Mouse (Mus musculus): ENCODE measurements around the gene Col5a1.

DNA sequence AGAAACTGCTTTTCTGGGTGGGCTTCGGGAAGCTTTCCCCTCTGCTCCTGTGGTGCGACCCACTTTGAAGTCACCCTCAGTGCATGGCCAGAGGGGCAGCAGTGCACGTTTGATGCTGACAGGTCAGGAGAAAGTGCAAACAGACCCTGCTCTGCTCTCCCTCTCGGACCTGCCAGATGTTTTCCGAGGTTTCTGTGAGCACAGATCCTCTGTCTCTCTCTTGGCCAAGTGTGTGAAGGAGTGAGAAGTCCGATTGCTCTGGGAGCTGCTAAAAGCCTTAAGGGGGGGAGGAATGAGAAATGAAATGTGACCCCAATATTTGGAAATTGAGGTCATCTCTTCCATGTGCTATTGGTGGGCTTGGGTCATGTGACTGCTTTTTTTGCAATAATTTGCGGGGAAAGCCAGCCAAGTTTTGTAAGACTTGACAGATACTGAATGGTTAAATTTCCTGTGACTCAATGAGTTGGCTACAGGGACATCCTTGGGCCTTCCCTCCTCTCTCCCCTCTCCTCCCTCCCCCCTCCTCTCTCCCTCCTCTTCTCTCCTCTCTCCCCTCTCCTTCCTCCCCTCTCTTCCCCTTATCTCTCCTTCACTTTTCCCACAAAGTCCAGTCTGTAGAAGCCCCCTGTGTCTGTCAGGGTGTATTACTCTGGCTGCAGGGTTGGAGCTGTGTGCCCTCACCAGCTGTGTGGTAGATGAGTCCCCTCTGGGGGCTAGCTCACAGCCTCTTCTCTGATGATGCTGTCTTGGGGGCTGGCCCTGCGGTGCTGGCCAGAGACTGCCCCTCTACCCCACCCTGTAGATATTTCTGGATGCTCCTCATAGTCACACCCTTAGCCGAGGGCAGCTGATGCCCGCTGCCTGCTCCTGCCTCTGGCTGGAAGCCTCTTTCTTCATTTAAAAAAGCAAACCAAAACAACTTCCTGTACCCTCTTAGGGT, 2.6 kb downstream of the Col5a1 start:
- TF ChIP-seq USF1 (IDR thresholded peaks at IDR 0.05; ENCODE audit: low read depth) (peak; percentile 98), MAX (IDR thresholded peaks at IDR 0.05; ENCODE audit: low read depth) (no peak), POLR2A (IDR thresholded peaks at IDR 0.05; ENCODE audit: insufficient read length, low read depth) (peak; percentile 43), TCF3 (IDR thresholded peaks at IDR 0.05; ENCODE audit: insufficient read length, low read depth) (no peak), POLR2AphosphoS2 (IDR thresholded peaks at IDR 0.05; ENCODE audit: insufficient read length, low read depth) (peak; percentile 21), CEBPB (IDR thresholded peaks at IDR 0.05; ENCODE audit: insufficient read depth, poor library complexity, severe bottlenecking) (peak; percentile 74), REST (IDR thresholded peaks at IDR 0.05; ENCODE audit: insufficient read depth, insufficient read length) (no peak), SRF (IDR thresholded peaks at IDR 0.05; ENCODE audit: control insufficient read depth, insufficient read length, low read depth) (no peak), TCF12 (IDR thresholded peaks at IDR 0.05; ENCODE audit: insufficient read depth, poor library complexity, severe bottlenecking) (no peak), E2F4 (IDR thresholded peaks at IDR 0.05; ENCODE audit: insufficient read depth) (no peak)

Measured in myocyte (in vitro differentiated cells).